Mouse (Mus musculus) liver, embryonic 14.5 days (tissue): Measurements from ENCODE around the gene Calhm6. TPM values are rescaled to one million over a fixed set of nuclear protein-coding genes. Genes with fewer than 3 reads are reported as not detected.

Source experiments
- ATAC-seq: fragments of 200-750 bp; cut with Nextera tagmentation; 2 replicates; pipeline ENCODE4 v1.8.0; 2017; ENCODE audit warnings: moderate number of reproducible peaks, mild to moderate bottlenecking, moderate library complexity; ENCODE audit not compliant: insufficient read depth
- DNase-seq, 3 experiments: peaks; one replicate each; pipeline ENCODE4 v3.0.0-alpha.2; 2012 to 2013; ENCODE audit warnings: low read depth in 3 of 3, low spot score in 3 of 3
- H3K27ac ChIP-seq: fragments of 300-500 bp; sonication (generic); 2 replicates; pipeline ENCODE4 v1.5.1; 2014; ENCODE audit warnings: moderate library complexity, mild to moderate bottlenecking, control low read depth, inconsistent platforms
- H3K27me3 ChIP-seq: fragments of 300-500 bp; sonication (generic); 2 replicates; pipeline ENCODE4 v1.6.1; 2014; ENCODE audit warnings: mild to moderate bottlenecking, low read length, moderate library complexity; ENCODE audit not compliant: control insufficient read depth, insufficient read depth
- H3K36me3 ChIP-seq: fragments of 300-500 bp; sonication (generic); replicated peaks from 2 replicates; pipeline ENCODE4 v1.6.1; 2014; ENCODE audit warnings: low read depth; ENCODE audit not compliant: control insufficient read depth, insufficient read depth
- H3K4me1 ChIP-seq, 2 experiments: fragments of 200-500 bp in 1 of 2; fragments of 300-500 bp in 1 of 2; sonication (generic) in 1 of 2; replicated peaks; 2 replicates each; pipeline ENCODE4 v1.6.1; 2012 to 2014; ENCODE audit warnings: antibody characterized with exemption in 1 of 2, inconsistent platforms in 1 of 2, low read length in 1 of 2; ENCODE audit not compliant: control insufficient read depth in 2 of 2, insufficient read depth in 2 of 2
- H3K4me2 ChIP-seq: fragments of 300-500 bp; sonication (generic); 2 replicates; pipeline ENCODE4 v1.6.1; 2014; ENCODE audit warnings: low read depth, mild to moderate bottlenecking, control low read depth, moderate library complexity
- H3K4me3 ChIP-seq, 2 experiments: fragments of 200-500 bp in 1 of 2; fragments of 300-500 bp in 1 of 2; sonication (generic) in 1 of 2; 2 replicates each; pipeline ENCODE4 v1.5.1; 2012 to 2014; ENCODE audit warnings: low read depth in 2 of 2, low read length in 2 of 2, mild to moderate bottlenecking in 2 of 2, control low read depth in 1 of 2, inconsistent platforms in 1 of 2, moderate library complexity in 1 of 2; ENCODE audit not compliant: insufficient read depth in 1 of 2
- H3K9ac ChIP-seq: fragments of 300-500 bp; sonication (generic); replicated peaks from 2 replicates; pipeline ENCODE4 v1.6.1; 2014; ENCODE audit warnings: mild to moderate bottlenecking, control low read depth, moderate library complexity
- H3K9me3 ChIP-seq: fragments of 300-500 bp; sonication (generic); 2 replicates; pipeline ENCODE4 v1.6.1; 2016; ENCODE audit warnings: low read length, mixed read lengths; ENCODE audit not compliant: control insufficient read depth
- CTCF ChIP-seq: IDR thresholded peaks from 2 replicates; pipeline ENCODE4 v1.5.1; 2016; ENCODE audit warnings: antibody characterized with exemption, low read depth, control low read depth
- EP300 ChIP-seq: IDR thresholded peaks from 2 replicates; pipeline ENCODE4 v1.6.1; 2016; ENCODE audit warnings: antibody characterized with exemption, low read depth
- WGBS: fragments of 180-500 bp; shearing (Covaris S2); extraction: QIAGEN DNeasy Blood & Tissue Kit; methylation state at CpG from one replicate; pipeline ENCODE4 v1.1.7; 2014; ENCODE audit not compliant: insufficient replicate concordance; 5-methylcytosine and 5-hydroxymethylcytosine counted together
- polyA plus RNA-seq, 2 experiments: library from polyadenylated mRNA; depleted of rRNA in 1 of 2; stranded (reverse) in 1 of 2; unstranded in 1 of 2; fragments of >200 nt; fragmentation: Nextera tagmentation in 1 of 2; extraction: Ambion mirVana in 1 of 2; gene quantifications; 2 replicates each; pipeline versions ENCODE4 v1.2.1 to v1.2.3; 2012 to 2014

Gene Calhm6
- polyA plus RNA-seq, 2 experiments = 0.81 to 1.3 TPM

GRCm38 (mm10) chr10:34149772-34150171 lies 22.0 kb upstream of the Calhm6 start:
- Histone ChIP-seq H3K4me1 (no peaks in the 10 kb centered on the region), H3K36me3 (no peaks in the 10 kb centered on the region), H3K27ac (no peak overlapping the region), H3K4me2 (no peak overlapping the region), H3K27me3 (no peaks in the 10 kb centered on the region), H3K9me3 (no peaks in the 10 kb centered on the region), H3K4me3 (no peak overlapping the region), H3K9ac (no peak overlapping the region)
- no peak for DNase-seq
- WGBS = 50% methylated on average over 3 of the region's 3 CpGs
- TF ChIP-seq EP300 (no peak), CTCF (no peak)
- no peak for ATAC-seq

GRCm38 (mm10) chr10:34141693-34142092 lies 13.9 kb upstream of the Calhm6 start:
- no peak overlapping the region for H3K9ac ChIP-seq
- DNase-seq (no peak), ATAC-seq (no peak)
- no peaks in the 10 kb centered on the region for H3K36me3 ChIP-seq
- TF ChIP-seq CTCF (no peak), EP300 (no peak)
- no peaks in the 10 kb centered on the region for H3K9me3 ChIP-seq
- no peak overlapping the region for H3K27ac ChIP-seq
- 65% methylated on average over 2 of the region's 2 CpGs for WGBS
- no peaks in the 10 kb centered on the region for H3K4me1 ChIP-seq
- H3K4me2 ChIP-seq = no peak overlapping the region
- H3K27me3 ChIP-seq = no peaks in the 10 kb centered on the region
- H3K4me3 ChIP-seq = no peak overlapping the region

GRCm38 (mm10) chr10:34139768-34140167 lies 12.0 kb upstream of the Calhm6 start:
- no peaks in the 10 kb centered on the region for H3K4me1 ChIP-seq
- H3K4me3 ChIP-seq = no peak overlapping the region
- 36% methylated on average over 4 of the region's 4 CpGs for WGBS
- no peak overlapping the region for H3K4me2 ChIP-seq
- ATAC-seq (no peak), DNase-seq (no peak)
- TF ChIP-seq CTCF (no peak), EP300 (no peak)
- H3K9ac ChIP-seq = no peak overlapping the region
- H3K27me3 ChIP-seq = no peaks in the 10 kb centered on the region
- H3K36me3 ChIP-seq = no peaks in the 10 kb centered on the region
- H3K27ac ChIP-seq = no peak overlapping the region
- H3K9me3 ChIP-seq = no peaks in the 10 kb centered on the region

GRCm38 (mm10) chr10:34138027-34138426 lies 10.2 kb upstream of the Calhm6 start:
- Histone ChIP-seq H3K9ac (no peak overlapping the region), H3K36me3 (no peaks in the 10 kb centered on the region), H3K4me3 (no peak overlapping the region), H3K27ac (no peak overlapping the region), H3K27me3 (no peaks in the 10 kb centered on the region), H3K9me3 (no peaks in the 10 kb centered on the region), H3K4me2 (no peak overlapping the region), H3K4me1 (no peaks in the 10 kb centered on the region)
- ATAC-seq (no peak), DNase-seq (no peak)
- WGBS = 42% methylated on average over 6 of the region's 6 CpGs
- TF ChIP-seq CTCF (no peak), EP300 (no peak)

- Histone ChIP-seq H3K36me3 (no peaks in the 10 kb centered on the region), H3K9ac (no peak overlapping the region), H3K4me1 (no peaks in the 10 kb centered on the region), H3K27ac (no peak overlapping the region), H3K4me2 (no peak overlapping the region), H3K4me3 (no peak overlapping the region), H3K9me3 (no peaks in the 10 kb centered on the region), H3K27me3 (no peaks in the 10 kb centered on the region)
- 49% methylated on average over 6 of the region's 6 CpGs for WGBS
- no peak for ATAC-seq
- DNase-seq = no peak
- no peak for TF ChIP-seq EP300
- no peak for TF ChIP-seq CTCF
These were observed 8.6 kb upstream of the Calhm6 start for GRCm38 (mm10) chr10:34136432-34136831.
